Mouse (Mus musculus) lung, postnatal 0 days (tissue): ENCODE measurements around the gene Phkg2. TPM values are rescaled to one million over a fixed set of nuclear protein-coding genes. Genes with fewer than 3 reads are reported as not detected.

ENCODE experiments used
- ATAC-seq: fragments of 200-750 bp; cut with Nextera tagmentation; 2 replicates; pipeline ENCODE4 v1.8.0; 2017; ENCODE audit warnings: moderate library complexity
- DNase-seq: peaks from one replicate; pipeline ENCODE4 v3.0.0-alpha.2; 2016; ENCODE audit warnings: low spot score
- H3K27ac ChIP-seq: fragments of 300-500 bp; sonication (generic); 2 replicates; pipeline ENCODE4 v1.5.1; 2014; ENCODE audit warnings: antibody characterized with exemption, mild to moderate bottlenecking, low read length, mixed read lengths
- H3K27me3 ChIP-seq: fragments of 300-500 bp; sonication (generic); replicated peaks from 2 replicates; pipeline ENCODE4 v1.6.1; 2014; ENCODE audit warnings: low read length, mixed read lengths; ENCODE audit not compliant: insufficient read depth
- H3K36me3 ChIP-seq: fragments of 300-500 bp; sonication (generic); 2 replicates; pipeline ENCODE4 v1.6.1; 2014; ENCODE audit warnings: low read length, mixed read lengths; ENCODE audit not compliant: insufficient read depth
- H3K4me1 ChIP-seq: fragments of 300-500 bp; sonication (generic); 2 replicates; pipeline ENCODE4 v1.6.1; 2014; ENCODE audit warnings: antibody characterized with exemption, low read depth, low read length, mixed read lengths; ENCODE audit not compliant: insufficient read depth
- H3K4me2 ChIP-seq: fragments of 300-500 bp; sonication (generic); replicated peaks from 2 replicates; pipeline ENCODE4 v1.6.1; 2014; ENCODE audit warnings: low read depth, mild to moderate bottlenecking, low read length, moderate library complexity, mixed read lengths
- H3K4me3 ChIP-seq: fragments of 300-500 bp; sonication (generic); 2 replicates; pipeline ENCODE4 v1.5.1; 2014; ENCODE audit warnings: low read depth, low read length
- H3K9ac ChIP-seq: fragments of 300-500 bp; sonication (generic); replicated peaks from 2 replicates; pipeline ENCODE4 v1.6.1; 2014; ENCODE audit warnings: low read depth, mild to moderate bottlenecking
- H3K9me3 ChIP-seq: fragments of 300-500 bp; sonication (generic); 2 replicates; pipeline ENCODE4 v1.6.1; 2016; ENCODE audit warnings: low read length, mixed read lengths
- CTCF ChIP-seq: IDR thresholded peaks from 2 replicates; pipeline ENCODE4 v1.5.1; 2016; ENCODE audit warnings: antibody characterized with exemption, mild to moderate bottlenecking
- EP300 ChIP-seq: IDR thresholded peaks from 2 replicates; pipeline ENCODE4 v1.6.1; 2016; ENCODE audit warnings: antibody characterized with exemption, mild to moderate bottlenecking, control low read depth
- WGBS: fragments of 180-500 bp; shearing (Covaris S2); extraction: QIAGEN DNeasy Blood & Tissue Kit; methylation state at CpG from one replicate; pipeline ENCODE4 v1.1.7; 2014; 5-methylcytosine and 5-hydroxymethylcytosine counted together
- polyA plus RNA-seq: library from polyadenylated mRNA; unstranded; fragments of >200 nt; fragmentation: Nextera tagmentation; extraction: Ambion mirVana; gene quantifications from 2 replicates; pipeline ENCODE4 v1.2.1, GENCODE M21; 2015

The Phkg2 gene
- polyA plus RNA-seq, 1 experiment from 2014 or later = 34.4 TPM

GRCm38 (mm10) chr7:127611561-127611960, 38.4 kb downstream of the Phkg2 start:
- Histone ChIP-seq H3K4me2 (no peak overlapping the region), H3K27me3 (no peaks in the 10 kb centered on the region), H3K36me3 (peaks cover 31% of the 10 kb centered on the region; the same call in 1 of the 2 replicates), H3K27ac (no peak overlapping the region), H3K9ac (no peak overlapping the region), H3K9me3 (no peaks in the 10 kb centered on the region), H3K4me1 (peaks cover 3% of the 10 kb centered on the region; the same call in 1 of the 2 replicates), H3K4me3 (no peak overlapping the region)
- ATAC-seq = no peak
- 95% methylated on average over 23 of the region's 26 CpGs for WGBS
- no peak for TF ChIP-seq CTCF
- no peak for TF ChIP-seq EP300
- DNase-seq = no peak

- no peak for TF ChIP-seq CTCF
- DNase-seq (no peak), ATAC-seq (no peak)
- no peak overlapping the region for H3K27ac ChIP-seq
- WGBS = 84% methylated on average over 8 of the region's 8 CpGs
- no peak overlapping the region for H3K4me3 ChIP-seq
- peaks cover 3% of the 10 kb centered on the region; the same call in 1 of the 2 replicates for H3K4me1 ChIP-seq
- no peak overlapping the region for H3K4me2 ChIP-seq
- H3K9me3 ChIP-seq = no peaks in the 10 kb centered on the region
- H3K36me3 ChIP-seq = peaks cover 29% of the 10 kb centered on the region; the same call in 1 of the 2 replicates
- no peaks in the 10 kb centered on the region for H3K27me3 ChIP-seq
- peak overlapping the region; percentile 95; the same call in 1 of the 2 replicates for H3K9ac ChIP-seq
Measured at GRCm38 (mm10) chr7:127613501-127613900, 40.4 kb downstream of the Phkg2 start.

GRCm38 (mm10) chr7:127614091-127614490, 41.0 kb downstream of the Phkg2 start:
- peak overlapping the region; percentile 95 for H3K9ac ChIP-seq
- no peaks in the 10 kb centered on the region for H3K9me3 ChIP-seq
- ATAC-seq (no peak), DNase-seq (no peak)
- H3K36me3 ChIP-seq = peaks cover 28% of the 10 kb centered on the region; the same call in 1 of the 2 replicates
- H3K27ac ChIP-seq = peak overlapping the region; percentile 89
- H3K4me3 ChIP-seq = peak overlapping the region; percentile 96
- no peak for TF ChIP-seq EP300
- no peak for TF ChIP-seq CTCF
- 18% methylated on average over 8 of the region's 8 CpGs for WGBS
- H3K27me3 ChIP-seq = no peaks in the 10 kb centered on the region
- H3K4me2 ChIP-seq = peak overlapping the region; percentile 86
- H3K4me1 ChIP-seq = peaks cover 3% of the 10 kb centered on the region; the same call in 1 of the 2 replicates

GRCm38 (mm10) chr7:127614511-127614890, 41.4 kb downstream of the Phkg2 start:
- ATAC-seq = peak; percentile 69

GRCm38 (mm10) chr7:127614891-127615843, 42.0 kb downstream of the Phkg2 start, which contains the start of gene Zfp629:
Gene Zfp629, minus strand, starts transcription at chr7:127615797.
- Histone ChIP-seq H3K27ac (peak within 1 kb of the TSS; percentile 89), H3K4me2 (peak within 1 kb of the TSS; percentile 86), H3K9ac (peak within 1 kb of the TSS; percentile 95), H3K27me3 (no peaks in the 10 kb centered on the region), H3K4me1 (peaks cover 3% of the 10 kb centered on the region; the same call in 1 of the 2 replicates), H3K4me3 (peak within 1 kb of the TSS; percentile 96), H3K36me3 (peaks cover 24% of the 10 kb centered on the region; the same call in 1 of the 2 replicates), H3K9me3 (no peaks in the 10 kb centered on the region)
- TF ChIP-seq CTCF (no peak), EP300 (0 out of 2 replicates have a peak, but pooled peaks have one; percentile 18)
- ATAC-seq (peak; percentile 93), DNase-seq (peak; percentile 89)
- 0% methylated on average over 37 of the region's 50 CpGs for WGBS

More at GRCm38 (mm10) chr7:127614511-127614890, 41.4 kb downstream of the Phkg2 start:
- Histone ChIP-seq H3K27me3 (no peaks in the 10 kb centered on the region), H3K4me3 (peak overlapping the region; percentile 96), H3K9ac (peak overlapping the region; percentile 95), H3K4me1 (peaks cover 3% of the 10 kb centered on the region; the same call in 1 of the 2 replicates), H3K9me3 (no peaks in the 10 kb centered on the region), H3K27ac (peak overlapping the region; percentile 89), H3K36me3 (peaks cover 28% of the 10 kb centered on the region; the same call in 1 of the 2 replicates), H3K4me2 (peak overlapping the region; percentile 86)
- TF ChIP-seq EP300 (no peak), CTCF (no peak)
- 0% methylated on average over 29 of the region's 44 CpGs for WGBS
- peak; percentile 54 for DNase-seq

- Histone ChIP-seq H3K4me1 (peaks cover 3% of the 10 kb centered on the region; the same call in 1 of the 2 replicates), H3K9me3 (no peaks in the 10 kb centered on the region), H3K27ac (no peak overlapping the region), H3K9ac (no peak overlapping the region), H3K36me3 (peaks cover 12% of the 10 kb centered on the region; the same call in 1 of the 2 replicates), H3K4me3 (no peak overlapping the region), H3K4me2 (no peak overlapping the region), H3K27me3 (no peaks in the 10 kb centered on the region)
- 29% methylated on average over 1 of the region's 1 CpGs for WGBS
- TF ChIP-seq CTCF (no peak), EP300 (no peak)
- ATAC-seq (no peak), DNase-seq (no peak)
Measured at GRCm38 (mm10) chr7:127616336-127616735, 43.2 kb downstream of the Phkg2 start.
